Comparison of ENCODE assay signal across 9 mouse cellular contexts in genomic region chr16:11069710-11070420, GRCm38 (mm10). TPM values are rescaled to one million over a fixed set of nuclear protein-coding genes. Genes with fewer than 3 reads are reported as not detected.
DNase-seq lines count a peak whose midpoint lies in the region; ATAC-seq and TF ChIP-seq lines count a peak whose summit lies in the region.
"Had no signal": no experiment of that assay in that cellular context is flagged by ENCODE, and none has a peak within 500 bp of the region (broad histone marks: within the 10 kb centered on the region; RNA-seq: fewer than 3 reads in every experiment).

No protein-coding gene starts in this region.

- H3K36me3 ChIP-seq in liver, adult 2 months (ENCODE audit: control insufficient read depth, insufficient read depth, low read length) = peaks cover 2% of the 10 kb centered on the region; the same call in 1 of the 2 replicates
- H3K36me3 ChIP-seq in liver, embryonic 11.5 days (ENCODE audit: control insufficient read depth, insufficient read depth, low read length) = peaks cover 6% of the 10 kb centered on the region; the same call in 1 of the 2 replicates
- peaks cover 38% of the 10 kb centered on the region for H3K36me3 ChIP-seq in forebrain, embryonic 12.5 days (replicated peaks)
- H3K36me3 ChIP-seq in limb, embryonic 14.5 days (ENCODE audit: control insufficient read depth, insufficient read depth, low read length) = peaks cover 38% of the 10 kb centered on the region

- H3K27me3 ChIP-seq in liver, adult 2 months (ENCODE audit: control insufficient read depth, insufficient read depth, low read length) = no peaks in the 10 kb centered on the region
- H3K27me3 ChIP-seq in liver, embryonic 11.5 days (replicated peaks; ENCODE audit: control insufficient read depth, insufficient read depth, low read length) = peaks cover 19% of the 10 kb centered on the region
- no peaks in the 10 kb centered on the region for H3K27me3 ChIP-seq in forebrain, embryonic 12.5 days
- no peaks in the 10 kb centered on the region for H3K27me3 ChIP-seq in limb, embryonic 14.5 days (ENCODE audit: control insufficient read depth, insufficient read depth, low read length)
- H3K27me3 ChIP-seq: Patski had no signal

- H3K27ac ChIP-seq in liver, adult 2 months (replicated peaks; ENCODE audit: insufficient read depth, low read depth, low read length) = no peak overlapping the region
- no peak overlapping the region for H3K27ac ChIP-seq in liver, embryonic 11.5 days (ENCODE audit: low read depth, low read length)
- H3K27ac ChIP-seq in forebrain, embryonic 12.5 days = 0 out of 2 replicates have a peak overlapping the region, but pooled peaks have one; percentile 25
- 0 out of 2 replicates have a peak overlapping the region, but pooled peaks have one; percentile 13 for H3K27ac ChIP-seq in limb, embryonic 14.5 days (replicated peaks; ENCODE audit: low read depth, low read length)

- no peak overlapping the region for H3K9ac ChIP-seq in liver, adult 2 months (ENCODE audit: low read depth, low read length)
- H3K9ac ChIP-seq in liver, embryonic 11.5 days (ENCODE audit: low read depth, low read length) = no peak overlapping the region
- peak overlapping the region; percentile 5; the same call in 1 of the 2 replicates for H3K9ac ChIP-seq in forebrain, embryonic 12.5 days
- no peak overlapping the region for H3K9ac ChIP-seq in limb, embryonic 14.5 days (ENCODE audit: low read depth, low read length, severe bottlenecking)

- H3K9me3 ChIP-seq in liver, embryonic 11.5 days (ENCODE audit: control insufficient read depth, low read length) = no peaks in the 10 kb centered on the region
- no peaks in the 10 kb centered on the region for H3K9me3 ChIP-seq in forebrain, embryonic 12.5 days
- H3K9me3 ChIP-seq in limb, embryonic 14.5 days (ENCODE audit: control insufficient read depth, low read length) = no peaks in the 10 kb centered on the region

- no peaks in the 10 kb centered on the region for H3K79me2 ChIP-seq in liver, adult 2 months (ENCODE audit: control insufficient read depth, insufficient read depth, low read length)

- intact Hi-C loops in heart, postnatal 25 days (cut with DNase I) = loop anchor here (5.0 kb wide), 1 partner anchor 62 kb away; the partner anchor contains the start of gene Txndc11

- no peak overlapping the region for H3K4me3 ChIP-seq in liver, adult 2 months (ENCODE audit: insufficient read depth, low read depth, low read length)
- H3K4me3 ChIP-seq in liver, embryonic 11.5 days (ENCODE audit: low read depth, low read length) = no peak overlapping the region
- no peak overlapping the region for H3K4me3 ChIP-seq in forebrain, embryonic 12.5 days (replicated peaks)
- H3K4me3 ChIP-seq in limb, embryonic 14.5 days (replicated peaks; ENCODE audit: low read length) = no peak overlapping the region

- TF ChIP-seq CTCF in liver, adult 2 months (IDR thresholded peaks at IDR 0.05; ENCODE audit: low read depth, low read length) = no peak

- peaks cover 5% of the 10 kb centered on the region for H3K4me1 ChIP-seq in liver, adult 2 months (ENCODE audit: control insufficient read depth, insufficient read depth, low read length)
- peaks cover 19% of the 10 kb centered on the region; the same call in 1 of the 2 replicates for H3K4me1 ChIP-seq in liver, embryonic 11.5 days (replicated peaks; ENCODE audit: control insufficient read depth, insufficient read depth, low read length)
- peaks cover 63% of the 10 kb centered on the region for H3K4me1 ChIP-seq in forebrain, embryonic 12.5 days
- H3K4me1 ChIP-seq in limb, embryonic 14.5 days (ENCODE audit: control insufficient read depth, insufficient read depth, low read length) = peaks cover 34% of the 10 kb centered on the region

- no peak for TF ChIP-seq POLR2A in liver, adult 2 months (IDR thresholded peaks at IDR 0.05; ENCODE audit: extremely low read depth, insufficient read depth, low read length)
- no peak for TF ChIP-seq POLR2A in limb, embryonic 14.5 days (IDR thresholded peaks at IDR 0.05; ENCODE audit: borderline replicate concordance, extremely low read depth, insufficient read depth, insufficient read length)

- no peak for ATAC-seq in liver, embryonic 11.5 days (replicated peaks; ENCODE audit: low FRiP score)
- no peak for ATAC-seq in forebrain, embryonic 12.5 days (ENCODE audit: low FRiP score)
- ATAC-seq in limb, embryonic 14.5 days (ENCODE audit: low FRiP score, low read depth) = no peak
- ATAC-seq: Patski had no signal

- H3K4me2 ChIP-seq in liver, embryonic 11.5 days = no peak overlapping the region
- no peak overlapping the region; the same call in 1 of the 2 replicates for H3K4me2 ChIP-seq in forebrain, embryonic 12.5 days
- H3K4me2 ChIP-seq in limb, embryonic 14.5 days (replicated peaks; ENCODE audit: low read depth, low read length, severe bottlenecking) = no peak overlapping the region

- DNase-seq in liver, adult 2 months (ENCODE audit: extremely low read depth, low read depth, low spot score) = peak; percentile 73
- DNase-seq in liver, embryonic 11.5 days (ENCODE audit: low spot score) = no peak
- peak; percentile 47 for DNase-seq in heart, postnatal 25 days (ENCODE audit: low spot score)
- DNase-seq in limb, embryonic 14.5 days (ENCODE audit: low spot score) = no peak
- no peak for DNase-seq in urinary bladder, postnatal 14 days (ENCODE audit: low spot score)
- no peak for DNase-seq in gastrocnemius, postnatal 10 days
- no peak for DNase-seq in right cerebral cortex, postnatal 10 days (ENCODE audit: low spot score in 2 of 2)

- 54% methylated on average over 7 of the region's 7 CpGs for WGBS in liver, adult 2 months
- 42% methylated on average over 7 of the region's 7 CpGs for WGBS in liver, embryonic 11.5 days
- whole genome bisulfite sequencing in forebrain, embryonic 12.5 days = 88% methylated on average over 7 of the region's 7 CpGs
- 73% methylated on average over 7 of the region's 7 CpGs for WGBS in limb, embryonic 14.5 days

RNA-seq across cellular contexts. Expression of gene Litaf, which starts 3.9 kb away (rescaled TPM):
- 27.4 and 44.2 TPM in 2 replicates for total RNA-seq in liver, adult 2 months (2014; rRNA removed)
- polyA plus RNA-seq in liver, adult 2 months (2012; rRNA removed) = 161 and 185 TPM in 2 replicates
- 53.6 and 56.0 TPM in 2 replicates for polyA plus RNA-seq in liver, embryonic 11.5 days (2014; fragmentation: Nextera tagmentation; extraction: Ambion mirVana)
- 50.7 and 53.6 TPM in 2 replicates for polyA plus RNA-seq in forebrain, embryonic 12.5 days (2016; fragmentation: Nextera tagmentation; extraction: Ambion mirVana)
- total RNA-seq in heart, postnatal 25 days (2021) = 10 to 100 TPM; 21.7 to 24.2 TPM
- polyA plus RNA-seq in limb, embryonic 14.5 days (2012; rRNA removed) = 79.8 and 105 TPM in 2 replicates
- polyA plus RNA-seq in limb, embryonic 14.5 days (2014; fragmentation: Nextera tagmentation; extraction: Ambion mirVana) = 103 and 109 TPM in 2 replicates
- 10 to 100 TPM; 25.5 to 25.7 TPM for total RNA-seq in gastrocnemius, postnatal 10 days (2021)

RNA-seq across cellular contexts. Expression of gene Snn, which starts 9.1 kb away (rescaled TPM):
- total RNA-seq in liver, adult 2 months (2014; rRNA removed) = 1.0 and 1.9 TPM in 2 replicates
- 1.2 and 2.5 TPM in 2 replicates for polyA plus RNA-seq in liver, adult 2 months (2012; rRNA removed)
- 17.0 and 18.0 TPM in 2 replicates for polyA plus RNA-seq in liver, embryonic 11.5 days (2014; fragmentation: Nextera tagmentation; extraction: Ambion mirVana)
- polyA plus RNA-seq in forebrain, embryonic 12.5 days (2016; fragmentation: Nextera tagmentation; extraction: Ambion mirVana) = 102 and 104 TPM in 2 replicates
- 10 to 100 TPM; 28.3 to 33.3 TPM for total RNA-seq in heart, postnatal 25 days (2021)
- 59.0 and 59.7 TPM in 2 replicates for polyA plus RNA-seq in limb, embryonic 14.5 days (2012; rRNA removed)
- polyA plus RNA-seq in limb, embryonic 14.5 days (2014; fragmentation: Nextera tagmentation; extraction: Ambion mirVana) = 45.2 and 46.9 TPM in 2 replicates
- 10 to 100 TPM; 14.1 to 17.6 TPM for total RNA-seq in gastrocnemius, postnatal 10 days (2021)

Comparison
In these comparisons a context has a peak if more than half of its experiments do, and no peak if none do; other contexts are left out.
1. DNase-seq: peak in liver, adult 2 months (single experiment) and heart, postnatal 25 days (single experiment); none in liver, embryonic 11.5 days (single experiment), limb, embryonic 14.5 days (single experiment), urinary bladder, postnatal 14 days (single experiment), gastrocnemius, postnatal 10 days (single experiment) and right cerebral cortex, postnatal 10 days (0 of 2).
2. H3K27ac ChIP-seq: peak in forebrain, embryonic 12.5 days (single experiment) and limb, embryonic 14.5 days (single experiment); none in liver, adult 2 months (single experiment) and liver, embryonic 11.5 days (single experiment).